Mouse (Mus musculus): ENCODE measurements around the gene Hdhd3.
"Not testable (repeated sequence)": the region's sequence is repeated elsewhere in the genome, so short reads cannot be mapped to it uniquely, and the experiment has no call there.

The Hdhd3 gene

GRCm38 (mm10) chr4:62479593-62479936 is 23.7 kb downstream of the Hdhd3 start:
- not testable (repeated sequence) for DNase-seq (ENCODE audit: extremely low spot score, low read depth, low spot score)

DNA sequence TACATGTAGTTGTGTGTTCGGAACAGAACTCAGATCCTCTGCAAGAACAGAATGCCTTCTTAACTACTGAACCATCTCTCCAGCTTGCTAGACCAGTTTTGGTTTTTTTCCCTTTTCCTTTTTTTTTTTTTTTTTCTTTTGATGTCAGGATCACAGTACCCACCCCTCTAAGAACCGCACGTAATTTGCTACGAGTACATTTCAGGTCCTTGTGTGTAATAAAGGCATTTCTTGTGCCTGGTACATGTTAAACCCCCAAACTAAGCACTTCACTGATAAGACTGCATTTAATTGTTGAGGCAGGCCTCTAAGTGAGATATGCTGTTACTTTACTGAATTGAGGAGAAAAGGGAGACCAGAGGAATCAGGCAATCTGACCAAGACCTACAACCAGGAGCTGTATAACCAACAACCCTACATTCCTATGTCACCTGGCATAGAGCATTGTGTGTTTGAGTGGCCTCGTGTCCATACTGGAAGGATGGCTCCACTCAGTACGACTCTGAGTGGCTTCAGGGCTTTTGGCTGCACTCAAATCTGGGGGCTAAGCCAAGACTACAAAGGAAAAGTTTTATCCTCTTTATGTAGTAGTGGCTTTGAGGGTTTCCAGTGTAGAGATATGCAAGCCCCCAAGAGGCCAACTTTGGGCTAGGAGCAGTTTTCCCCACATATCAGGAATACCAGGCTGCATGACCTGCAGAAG is 25.6 kb downstream of the Hdhd3 start:
- no peak for DNase-seq (ENCODE audit: extremely low spot score, low read depth, low spot score)

GRCm38 (mm10) chr4:62475793-62476192 is 27.5 kb downstream of the Hdhd3 start:
- DNase-seq (ENCODE audit: extremely low spot score, low read depth, low spot score) = no peak

DNA sequence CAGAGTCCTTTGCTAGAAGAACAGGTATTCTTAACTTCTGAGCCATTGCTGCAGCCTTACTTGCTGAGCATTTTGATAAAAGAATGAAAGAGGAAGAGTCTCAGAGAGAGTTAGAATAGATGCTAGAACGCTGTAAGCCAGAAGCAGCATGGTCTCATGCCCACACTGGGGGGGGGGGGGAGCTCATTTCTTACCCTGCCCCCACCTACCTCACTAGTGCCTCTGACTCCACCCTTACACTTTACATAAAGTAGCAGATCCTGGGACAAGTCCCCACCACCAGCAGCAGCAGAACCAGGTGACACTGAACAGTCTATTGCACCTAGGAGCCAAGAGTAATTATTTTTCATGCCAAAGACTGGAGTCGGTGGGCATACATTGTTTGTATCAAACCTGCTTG is 28.1 kb downstream of the Hdhd3 start:
- DNase-seq (ENCODE audit: extremely low spot score, low read depth, low spot score) = no peak

GRCm38 (mm10) chr4:62472071-62472470 is 31.2 kb downstream of the Hdhd3 start:
- DNase-seq (ENCODE audit: extremely low spot score, low read depth, low spot score) = no peak

- DNase-seq (ENCODE audit: extremely low spot score, low read depth, low spot score) = peak; percentile 46
Measured at GRCm38 (mm10) chr4:62470598-62471051, 32.6 kb downstream of the Hdhd3 start, which contains the start of gene Wdr31. TSS of gene Wdr31 (minus strand) at chr4:62470896.

DNA sequence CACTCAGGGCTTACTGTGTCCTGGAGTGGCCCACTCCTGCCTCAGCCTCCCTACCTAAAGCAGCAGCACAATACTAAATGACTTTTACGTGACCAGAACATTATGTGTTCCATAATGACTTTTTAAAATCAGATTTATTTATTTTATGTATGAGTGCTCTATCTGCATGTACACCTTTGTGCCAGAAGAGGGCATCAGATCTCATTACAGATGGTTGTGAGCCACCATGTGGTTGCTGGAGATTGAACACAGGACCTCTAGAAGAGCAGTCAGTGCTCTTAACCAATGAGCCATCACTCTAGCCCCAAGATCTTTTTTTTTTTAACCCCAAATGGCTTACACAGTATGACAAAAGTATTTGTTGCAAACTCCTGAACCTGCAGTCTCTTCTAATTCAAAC is 35.1 kb downstream of the Hdhd3 start:
- DNase-seq (ENCODE audit: extremely low spot score, low read depth, low spot score) = no peak

GRCm38 (mm10) chr4:62463124-62463523 is 40.1 kb downstream of the Hdhd3 start:
- DNase-seq (ENCODE audit: extremely low spot score, low read depth, low spot score) = no peak

- no peak for DNase-seq (ENCODE audit: extremely low spot score, low read depth, low spot score)
Measured at GRCm38 (mm10) chr4:62460348-62460747, 42.9 kb downstream of the Hdhd3 start.

DNA sequence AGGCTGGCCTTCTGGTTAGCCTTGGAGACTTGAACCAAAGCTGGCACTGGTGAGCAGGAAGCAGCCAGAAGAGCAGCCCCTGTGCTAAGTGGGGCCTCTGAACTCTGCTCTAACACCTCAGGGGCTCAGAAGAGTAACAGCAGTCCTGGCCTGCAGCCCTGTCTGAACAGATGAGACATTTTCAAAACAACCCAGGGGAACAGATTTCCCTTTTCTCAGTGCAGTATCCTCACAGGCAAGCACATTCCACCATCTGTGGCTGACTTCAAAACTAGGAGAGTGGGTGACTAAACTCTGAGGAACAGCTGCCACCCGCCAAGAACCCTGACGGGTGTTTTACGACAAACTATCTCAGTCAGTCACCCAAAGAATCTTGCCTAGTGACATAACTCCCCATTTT is 44.2 kb downstream of the Hdhd3 start:
- no peak for DNase-seq (ENCODE audit: extremely low spot score, low read depth, low spot score)

- DNase-seq (ENCODE audit: extremely low spot score, low read depth, low spot score) = no peak
Measured at GRCm38 (mm10) chr4:62454995-62455394, 48.3 kb downstream of the Hdhd3 start.

Measured in hindlimb bud, embryonic 11.5 days (tissue).